Mouse (Mus musculus) neural tube, embryonic 12.5 days (tissue): ENCODE data around the gene Nrde2. TPM values are rescaled to one million over a fixed set of nuclear protein-coding genes. Genes with fewer than 3 reads are reported as not detected.

Experiments used
- polyA plus RNA-seq: library from polyadenylated mRNA; unstranded; fragments of >200 nt; fragmentation: Nextera tagmentation; extraction: Ambion mirVana; gene quantifications from 2 replicates; pipeline ENCODE4 v1.2.1, GENCODE M21; 2016

Nrde2 gene
- polyA plus RNA-seq, 1 experiment from 2014 or later, result 15.1 TPM

Other genes with a start within 250 kb of the Nrde2 start
- 0.68 and 0.78 TPM in 2 replicates for gene Kcnk13, start 195.2 kb downstream of the Nrde2 start, polyA plus RNA-seq
- gene Psmc1, start 49.5 kb downstream of the Nrde2 start, polyA plus RNA-seq, result 328 and 358 TPM in 2 replicates
- 1,755 and 1,801 TPM in 2 replicates for gene Calm1, start 39.8 kb upstream of the Nrde2 start, polyA plus RNA-seq